Mouse (Mus musculus): ENCODE results near the gene Bola1. TPM values are rescaled to one million over a fixed set of nuclear protein-coding genes. Genes with fewer than 3 reads are reported as not detected.

Bola1 gene
- total and polyA plus RNA-seq, 3 experiments: 115 to 124 TPM; not detected in 1

DNA sequence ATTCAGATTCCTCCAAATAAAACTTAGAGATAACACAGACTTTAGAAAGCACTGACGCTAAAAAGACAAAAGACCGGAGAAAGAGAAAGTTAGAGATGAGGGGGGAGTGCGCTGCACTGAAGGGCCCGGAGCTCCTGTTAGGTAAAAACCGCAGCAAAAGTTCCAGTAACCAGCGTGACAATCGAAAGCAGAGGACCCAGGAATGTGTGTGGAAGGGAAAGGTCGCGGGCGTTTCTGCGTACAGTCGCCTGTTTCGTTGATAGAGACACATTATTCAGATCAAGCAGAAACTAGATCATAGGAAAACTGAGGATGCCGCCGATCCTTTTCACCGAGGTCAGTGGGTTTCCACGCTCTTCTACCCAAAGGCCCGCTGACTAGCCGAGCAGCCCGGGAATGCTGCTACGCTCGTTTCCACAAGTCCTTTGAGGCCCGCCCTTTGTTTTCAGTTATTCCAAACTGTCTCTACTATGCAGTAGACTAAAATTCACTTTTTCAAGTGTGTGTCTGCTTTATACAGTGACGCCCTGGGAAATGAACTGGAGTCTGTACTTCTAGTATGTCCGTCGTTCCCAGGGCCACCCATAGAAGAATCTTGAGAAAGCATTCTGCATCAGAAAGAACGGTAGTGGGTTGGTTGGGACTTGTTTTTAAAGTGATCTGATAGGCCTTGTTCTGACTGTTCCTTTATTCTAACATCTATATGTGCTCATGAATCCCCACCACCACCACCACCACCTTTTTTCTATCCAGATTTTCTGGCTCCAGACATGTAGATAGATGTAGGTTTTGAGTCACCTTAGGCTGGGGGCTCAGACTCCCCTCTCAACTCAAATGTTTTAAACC is 44.3 kb upstream of the Bola1 start:
- no peak for TF ChIP-seq RCOR1 (IDR thresholded peaks at IDR 0.05; ENCODE audit: low read depth, low read length)
- no peak for TF ChIP-seq CHD1 (IDR thresholded peaks at IDR 0.05; ENCODE audit: low read depth, low read length)
- TF ChIP-seq NRF1 (IDR thresholded peaks at IDR 0.05; ENCODE audit: insufficient read depth, low read depth, low read length, poor library complexity, severe bottlenecking): no peak
- TF ChIP-seq UBTF (IDR thresholded peaks at IDR 0.05; ENCODE audit: borderline replicate concordance, insufficient read depth, low read depth, low read length): no peak
- no peak for TF ChIP-seq POLR2AphosphoS5 (IDR thresholded peaks at IDR 0.05; ENCODE audit: borderline replicate concordance, low read depth, low read length)
- TF ChIP-seq MAFK (IDR thresholded peaks at IDR 0.05; ENCODE audit: borderline replicate concordance, low read depth, low read length): no peak
- peaks cover 0 to 39% of the 10 kb centered on the region in 2 experiments; a peak in 2 of 4 replicates for H3K4me1 ChIP-seq (ENCODE audit: control insufficient read depth in 1 of 2, insufficient read depth in 2 of 2, low read length in 2 of 2)
- H3K4me3 ChIP-seq (ENCODE audit: control insufficient read depth in 1 of 2, insufficient read depth in 1 of 2, low read depth in 2 of 2, low read length in 2 of 2): peak overlapping the region; percentile 10 to 75
- peak overlapping the region; percentile 99 for H3K27ac ChIP-seq (ENCODE audit: control insufficient read depth, low read depth, low read length)
- peak; percentile 94 for DNase-seq (ENCODE audit: low read depth, low spot score)
- peaks cover 0 to 51% of the 10 kb centered on the region in 2 experiments; a peak in 2 of 4 replicates for H3K36me3 ChIP-seq (ENCODE audit: control insufficient read depth in 1 of 2, insufficient read depth in 2 of 2, low read length in 2 of 2)
- H3K27me3 ChIP-seq (ENCODE audit: control insufficient read depth in 1 of 2, insufficient read depth in 2 of 2, low read length in 2 of 2): no peaks in the 10 kb centered on the region
- H3K9me3 ChIP-seq (replicated peaks; ENCODE audit: insufficient read depth, low read length): no peaks in the 10 kb centered on the region
- peaks cover 7% of the 10 kb centered on the region; the same call in 1 of the 2 replicates for H3K79me2 ChIP-seq (ENCODE audit: control insufficient read depth, insufficient read depth, low read length, poor library complexity)
- H3K9ac ChIP-seq (ENCODE audit: control insufficient read depth, low read depth, low read length, poor library complexity, severe bottlenecking): peak overlapping the region; percentile 92

DNA sequence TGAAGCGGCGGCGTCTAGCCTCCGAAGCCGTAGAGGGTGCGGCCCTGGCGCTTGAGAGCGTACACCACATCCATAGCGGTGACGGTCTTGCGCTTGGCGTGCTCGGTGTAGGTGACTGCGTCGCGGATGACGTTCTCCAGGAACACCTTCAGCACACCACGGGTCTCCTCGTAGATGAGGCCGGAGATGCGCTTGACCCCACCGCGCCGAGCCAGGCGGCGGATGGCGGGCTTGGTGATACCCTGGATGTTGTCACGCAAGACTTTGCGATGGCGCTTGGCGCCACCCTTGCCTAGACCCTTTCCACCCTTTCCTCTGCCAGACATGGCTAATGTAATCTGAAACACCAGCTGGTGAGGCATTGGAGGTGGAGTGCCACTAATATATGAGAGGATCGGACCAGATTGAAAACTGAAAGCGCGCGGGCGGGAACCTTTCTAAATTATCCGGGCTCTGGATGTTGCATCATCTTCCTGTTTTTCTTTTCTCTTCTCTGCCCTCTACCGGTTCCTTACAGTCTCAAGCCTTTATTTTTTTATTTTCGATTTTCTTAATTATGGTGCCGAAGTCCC is 43.6 kb upstream of the Bola1 start, which contains the start of gene Hist2h4:
Hist2h4 (minus strand) TSS at position 333 of the 572 bp plus-strand sequence.
- peak within 1 kb of the TSS; percentile 12 to 75 for H3K4me3 ChIP-seq (ENCODE audit: control insufficient read depth in 1 of 2, insufficient read depth in 1 of 2, low read depth in 2 of 2, low read length in 2 of 2)
- peaks cover 0 to 44% of the 10 kb centered on the region in 2 experiments; a peak in 2 of 4 replicates for H3K4me1 ChIP-seq (ENCODE audit: control insufficient read depth in 1 of 2, insufficient read depth in 2 of 2, low read length in 2 of 2)
- no peaks in the 10 kb centered on the region for H3K9me3 ChIP-seq (replicated peaks; ENCODE audit: insufficient read depth, low read length)
- no peaks in the 10 kb centered on the region for H3K27me3 ChIP-seq (ENCODE audit: control insufficient read depth in 1 of 2, insufficient read depth in 2 of 2, low read length in 2 of 2)
- peak; percentile 100 for DNase-seq (ENCODE audit: low read depth, low spot score)
- peak within 1 kb of the TSS; percentile 99 for H3K27ac ChIP-seq (ENCODE audit: control insufficient read depth, low read depth, low read length)
- H3K36me3 ChIP-seq (ENCODE audit: control insufficient read depth in 1 of 2, insufficient read depth in 2 of 2, low read length in 2 of 2): peaks cover 0 to 52% of the 10 kb centered on the region in 2 experiments; a peak in 2 of 4 replicates
- no peak for TF ChIP-seq POLR2AphosphoS2 (IDR thresholded peaks at IDR 0.05; ENCODE audit: low read length)
- TF ChIP-seq SMC3 (IDR thresholded peaks at IDR 0.05; ENCODE audit: low read depth, low read length): no peak
- no peak for TF ChIP-seq BHLHE40 (IDR thresholded peaks at IDR 0.05; ENCODE audit: borderline replicate concordance, low read depth, low read length)
- no peak for TF ChIP-seq SIN3A (IDR thresholded peaks at IDR 0.05; ENCODE audit: low read length)
- no peak for TF ChIP-seq MXI1 (IDR thresholded peaks at IDR 0.05; ENCODE audit: low read depth, low read length)
- TF ChIP-seq POLR2AphosphoS5 (IDR thresholded peaks at IDR 0.05; ENCODE audit: borderline replicate concordance, low read depth, low read length): peak; percentile 99
- TF ChIP-seq CHD1 (IDR thresholded peaks at IDR 0.05; ENCODE audit: low read depth, low read length): no peak
- TF ChIP-seq CTCF (IDR thresholded peaks at IDR 0.05 in 2 of 3, conservative IDR thresholded peaks at IDR 0.05 in 1 of 3; ENCODE audit: control insufficient read depth in 1 of 3, insufficient read depth in 1 of 3, low read depth in 2 of 3, low read length in 3 of 3, poor library complexity in 1 of 3, severe bottlenecking in 1 of 3): peak in 1 of 3 experiments; percentile 53; a peak in 2 of 6 replicates
- TF ChIP-seq TAL1 (IDR thresholded peaks at IDR 0.05; ENCODE audit: low read length): peak; percentile 91
- no peak for TF ChIP-seq TCF12 (IDR thresholded peaks at IDR 0.05; ENCODE audit: low read depth, low read length)
- no peak for TF ChIP-seq ETS1 (IDR thresholded peaks at IDR 0.05; ENCODE audit: low read depth, low read length)
- no peak for TF ChIP-seq RAD21 (IDR thresholded peaks at IDR 0.05; ENCODE audit: low read depth, low read length)
- no peak for TF ChIP-seq MAZ (IDR thresholded peaks at IDR 0.05; ENCODE audit: low read depth, low read length)
- TF ChIP-seq CHD2 (IDR thresholded peaks at IDR 0.05; ENCODE audit: low read length): no peak
- peaks cover 7% of the 10 kb centered on the region; the same call in 1 of the 2 replicates for H3K79me2 ChIP-seq (ENCODE audit: control insufficient read depth, insufficient read depth, low read length, poor library complexity)
- peak within 1 kb of the TSS; percentile 92 for H3K9ac ChIP-seq (ENCODE audit: control insufficient read depth, low read depth, low read length, poor library complexity, severe bottlenecking)
